Mouse (Mus musculus): Measurements from ENCODE around the gene Klhdc10. TPM values are rescaled to one million over a fixed set of nuclear protein-coding genes. Genes with fewer than 3 reads are reported as not detected.

The Klhdc10 gene
- polyA plus RNA-seq (2012; rRNA removed): 113 and 118 TPM in 2 replicates

GRCm38 (mm10) chr6:30401308-30402015 lies at the start of gene Klhdc10:
Gene Klhdc10, plus strand, starts transcription at chr6:30401868.

GRCm38 (mm10) chr6:30390714-30391697 lies 10.7 kb upstream of the Klhdc10 start, which contains the start of gene Zc3hc1:
Gene Zc3hc1, minus strand, starts transcription at chr6:30391028.

Other genes starting within 250 kb of the Klhdc10 start
- gene Ube2h, start 97.3 kb upstream of the Klhdc10 start, polyA plus RNA-seq (2012; rRNA removed): 64.0 and 70.0 TPM in 2 replicates
- 44.8 and 45.1 TPM in 2 replicates for gene Zc3hc1, start 10.8 kb upstream of the Klhdc10 start, polyA plus RNA-seq (2012; rRNA removed)
- 31.4 and 35.0 TPM in 2 replicates for gene Tmem209, start 107.9 kb downstream of the Klhdc10 start, polyA plus RNA-seq (2012; rRNA removed)
- 0.09 and 0.11 TPM in 2 replicates for gene Ssmem1, start 108.0 kb downstream of the Klhdc10 start, polyA plus RNA-seq (2012; rRNA removed)
- gene Cpa2, start 139.7 kb downstream of the Klhdc10 start, polyA plus RNA-seq (2012; rRNA removed): 5.3 and 5.7 TPM in 2 replicates
- 0.79 and 1.00 TPM in 2 replicates for gene Cpa4, start 166.5 kb downstream of the Klhdc10 start, polyA plus RNA-seq (2012; rRNA removed)
- gene Cpa5, start 209.1 kb downstream of the Klhdc10 start, polyA plus RNA-seq (2012; rRNA removed): 0.04 and 0.12 TPM in 2 replicates
- 0.83 and 1.1 TPM in 2 replicates for gene Cpa1, start 237.3 kb downstream of the Klhdc10 start, polyA plus RNA-seq (2012; rRNA removed)